Mouse (Mus musculus): ENCODE data around the gene BC003965. TPM values are rescaled to one million over a fixed set of nuclear protein-coding genes. Genes with fewer than 3 reads are reported as not detected.

Gene BC003965
- total and polyA plus RNA-seq, 2 experiments from 2014 or later, result 24.2 to 32.8 TPM

DNA sequence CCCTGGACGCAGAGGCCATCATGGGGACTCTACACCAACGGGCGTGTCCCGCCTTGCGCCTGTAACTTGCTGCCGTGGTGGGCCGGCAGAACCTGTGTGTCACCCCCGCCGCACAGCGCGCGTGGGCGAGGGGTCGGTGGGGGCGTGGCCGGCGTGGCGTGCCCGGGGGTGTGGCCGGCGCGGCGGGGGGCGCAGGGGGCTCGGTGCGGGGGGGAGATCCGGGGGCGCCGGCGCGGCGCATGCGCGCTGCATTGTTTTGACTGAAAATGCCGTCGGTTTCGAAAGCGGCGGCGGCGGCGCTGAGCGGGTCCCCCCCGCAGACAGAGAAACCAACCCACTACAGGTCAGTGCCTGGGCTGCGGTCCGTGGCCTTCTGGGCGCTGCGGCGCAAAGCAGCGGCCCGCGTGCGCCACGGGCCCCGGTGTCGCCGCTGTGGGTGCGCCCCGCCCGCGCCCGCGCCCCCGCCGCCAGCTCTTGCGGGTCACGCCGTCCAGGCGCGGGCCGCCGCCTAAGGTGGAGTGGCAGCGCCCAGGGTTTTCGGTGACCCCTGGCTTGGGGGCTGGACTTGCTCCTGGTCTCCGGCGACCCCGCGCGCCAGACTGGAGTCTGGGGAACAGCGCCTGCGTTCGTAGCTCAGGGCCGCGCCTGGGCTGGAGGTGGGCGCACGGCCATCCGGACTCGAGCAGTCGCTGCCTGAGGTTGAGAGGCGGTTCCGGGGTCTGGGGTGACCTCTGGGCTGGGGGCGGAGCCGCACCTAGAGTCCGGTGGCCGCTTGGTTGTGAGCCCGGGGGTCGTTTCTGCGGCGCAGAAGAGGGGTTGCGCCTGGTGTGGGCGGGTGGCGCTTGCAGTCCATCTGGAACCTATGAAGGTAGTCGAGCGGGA is 4.0 kb downstream of the BC003965 start, which contains the start of gene Unkl:
Gene Unkl, plus strand, starts transcription at position 248 of the 882 bp plus-strand sequence.
- Histone ChIP-seq H3K9ac (peak within 1 kb of the TSS; percentile 84), H3K4me1 (ENCODE audit: insufficient read depth) (peaks cover 8% of the 10 kb centered on the region), H3K27me3 (ENCODE audit: insufficient read depth, low read length) (no peaks in the 10 kb centered on the region), H3K36me3 (ENCODE audit: insufficient read depth) (peaks cover 15% of the 10 kb centered on the region; the same call in 1 of the 2 replicates), H3K9me3 (ENCODE audit: low read length) (no peaks in the 10 kb centered on the region), H3K4me3 (ENCODE audit: low read depth, low read length) (peak within 1 kb of the TSS; percentile 96), H3K27ac (ENCODE audit: low read depth, low read length) (peak within 1 kb of the TSS; percentile 70), H3K4me2 (ENCODE audit: low read depth) (peak within 1 kb of the TSS; percentile 91)
- TF ChIP-seq CTCF (IDR thresholded peaks at IDR 0.05; ENCODE audit: low read depth), result no peak
- peak; percentile 81 for DNase-seq
- WGBS, result under 1% methylated on average over 76 of the region's 104 CpGs
- peak; percentile 10; the same call in 1 of the 2 replicates for ATAC-seq

DNA sequence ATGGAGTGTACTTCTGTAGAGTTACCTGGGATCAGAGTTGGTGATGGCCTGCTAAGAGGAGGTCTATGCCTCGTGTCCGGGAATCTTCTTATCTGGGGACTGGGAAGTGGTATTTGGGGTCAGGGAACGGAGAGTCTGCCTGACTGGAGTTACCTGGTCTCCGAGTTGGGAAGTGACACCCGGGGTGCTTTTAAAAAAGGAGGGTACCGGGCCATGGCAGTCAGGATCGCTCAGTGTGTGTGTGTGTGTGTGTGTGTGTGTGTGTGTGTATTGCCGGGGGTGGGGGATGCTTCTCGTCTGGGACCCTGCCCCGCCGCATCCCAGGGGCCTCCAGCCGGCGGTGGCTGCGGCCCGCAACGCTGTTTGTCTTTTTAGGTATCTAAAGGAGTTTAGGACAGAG is 4.7 kb downstream of the BC003965 start:
- peak overlapping the region; percentile 84 for H3K9ac ChIP-seq
- H3K4me3 ChIP-seq (ENCODE audit: low read depth, low read length), result peak overlapping the region; percentile 96
- H3K4me1 ChIP-seq (ENCODE audit: insufficient read depth), result peaks cover 7% of the 10 kb centered on the region
- peak overlapping the region; percentile 70; the same call in 1 of the 2 replicates for H3K27ac ChIP-seq (ENCODE audit: low read depth, low read length)
- DNase-seq (no peak), ATAC-seq (no peak)
- peak overlapping the region; percentile 91 for H3K4me2 ChIP-seq (ENCODE audit: low read depth)
- H3K36me3 ChIP-seq (ENCODE audit: insufficient read depth), result peaks cover 22% of the 10 kb centered on the region
- H3K9me3 ChIP-seq (ENCODE audit: low read length), result no peaks in the 10 kb centered on the region
- no peak for TF ChIP-seq CTCF (IDR thresholded peaks at IDR 0.05; ENCODE audit: low read depth)
- 2% methylated on average over 16 of the region's 16 CpGs for WGBS
- no peaks in the 10 kb centered on the region for H3K27me3 ChIP-seq (ENCODE audit: insufficient read depth, low read length)

DNA sequence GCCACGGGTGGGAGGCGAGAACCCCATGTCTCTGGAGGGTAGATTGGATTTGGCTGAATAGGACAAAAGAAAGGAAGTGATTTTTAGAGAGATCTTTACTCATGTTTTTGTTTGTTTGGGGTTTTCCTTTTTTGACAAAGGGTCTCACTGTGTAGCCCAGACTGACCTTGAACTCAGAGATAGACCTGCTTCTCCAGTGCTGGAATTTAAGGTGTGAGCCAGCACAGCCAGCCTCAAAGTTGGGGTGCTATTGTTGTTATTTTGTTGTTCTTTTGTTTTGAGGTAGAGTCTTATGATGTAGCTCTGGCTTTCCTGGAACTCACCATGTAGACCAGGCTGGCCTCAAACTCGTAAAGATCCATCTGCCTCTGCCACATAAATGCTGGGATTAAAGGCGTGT is 18.0 kb downstream of the BC003965 start:
- Histone ChIP-seq H3K36me3 (ENCODE audit: insufficient read depth) (peaks cover 61% of the 10 kb centered on the region), H3K9me3 (ENCODE audit: low read length) (no peaks in the 10 kb centered on the region), H3K9ac (no peak overlapping the region), H3K27me3 (ENCODE audit: insufficient read depth, low read length) (no peaks in the 10 kb centered on the region), H3K4me1 (ENCODE audit: insufficient read depth) (no peaks in the 10 kb centered on the region), H3K4me3 (ENCODE audit: low read depth, low read length) (no peak overlapping the region), H3K4me2 (ENCODE audit: low read depth) (no peak overlapping the region), H3K27ac (ENCODE audit: low read depth, low read length) (no peak overlapping the region)
- TF ChIP-seq CTCF (IDR thresholded peaks at IDR 0.05; ENCODE audit: low read depth), result no peak
- ATAC-seq, result no peak
- DNase-seq, result no peak
- WGBS, result 93% methylated on average over 4 of the region's 4 CpGs

DNA sequence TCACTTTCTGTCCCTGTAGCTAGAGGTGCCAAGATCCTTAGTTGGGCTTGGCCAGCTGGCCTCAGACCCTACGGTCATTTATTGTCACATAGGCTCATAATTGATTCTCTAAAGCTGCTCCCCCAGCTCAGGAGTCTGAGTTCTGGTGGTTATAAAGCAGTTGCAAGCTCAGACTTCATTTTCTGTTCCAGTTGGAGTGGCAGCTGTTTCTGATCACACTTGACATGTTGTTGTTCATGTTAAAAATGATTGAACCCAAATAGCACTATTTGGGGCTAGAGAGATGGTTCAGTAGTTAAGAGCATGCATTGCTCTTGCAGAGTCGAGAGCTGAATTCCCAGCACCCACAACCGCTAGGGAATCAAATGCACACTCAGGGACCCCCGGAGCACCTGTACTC is 25.7 kb downstream of the BC003965 start:
- H3K9me3 ChIP-seq (ENCODE audit: low read length), result no peaks in the 10 kb centered on the region
- peaks cover 87% of the 10 kb centered on the region for H3K36me3 ChIP-seq (ENCODE audit: insufficient read depth)
- ATAC-seq (no peak), DNase-seq (no peak)
- no peak overlapping the region for H3K27ac ChIP-seq (ENCODE audit: low read depth, low read length)
- 92% methylated on average over 4 of the region's 4 CpGs for WGBS
- no peaks in the 10 kb centered on the region for H3K27me3 ChIP-seq (ENCODE audit: insufficient read depth, low read length)
- H3K4me1 ChIP-seq (ENCODE audit: insufficient read depth), result no peaks in the 10 kb centered on the region
- H3K4me3 ChIP-seq (ENCODE audit: low read depth, low read length), result no peak overlapping the region
- no peak for TF ChIP-seq CTCF (IDR thresholded peaks at IDR 0.05; ENCODE audit: low read depth)
- no peak overlapping the region for H3K4me2 ChIP-seq (ENCODE audit: low read depth)
- H3K9ac ChIP-seq, result no peak overlapping the region

DNA sequence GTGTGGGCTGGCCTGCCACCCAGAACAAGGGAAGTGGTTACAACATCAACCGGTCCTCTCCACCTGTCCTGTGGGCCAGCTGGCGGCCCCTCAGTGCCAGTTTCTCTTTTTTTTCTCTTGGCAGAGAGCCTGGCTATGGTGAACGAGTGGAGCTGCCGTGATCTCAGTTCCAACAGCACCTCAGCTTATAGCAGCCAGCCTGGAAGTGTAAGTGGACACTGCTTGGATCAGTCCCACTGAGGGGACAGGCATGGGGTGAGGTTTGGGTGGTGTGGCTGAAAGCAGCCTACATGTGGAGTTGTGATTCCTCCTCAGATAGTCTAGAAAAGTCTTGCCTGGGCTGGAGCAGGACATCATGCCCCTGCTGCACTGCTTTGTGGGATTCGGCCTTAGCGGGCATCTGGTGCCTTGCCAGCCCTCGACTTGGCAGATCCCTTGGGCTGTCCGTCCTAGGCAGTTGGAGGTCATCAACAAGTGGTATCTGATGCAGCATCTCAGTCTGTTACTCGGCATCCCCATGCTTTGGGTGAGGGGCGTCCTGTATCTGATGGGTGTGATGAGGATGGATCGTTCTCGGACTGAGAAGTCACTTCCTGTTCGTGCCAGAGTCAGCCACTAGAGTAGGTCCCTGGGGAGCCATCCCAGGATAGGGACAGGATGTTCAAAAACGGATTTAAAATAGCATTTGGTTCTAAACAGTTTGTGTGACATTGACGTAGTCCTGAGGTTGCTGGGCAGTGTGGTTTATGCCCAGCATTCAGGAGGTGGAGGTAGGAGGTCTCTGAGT is 26.5 kb downstream of the BC003965 start:
- Histone ChIP-seq H3K4me3 (ENCODE audit: low read depth, low read length) (no peak overlapping the region), H3K36me3 (ENCODE audit: insufficient read depth) (peaks cover 86% of the 10 kb centered on the region), H3K27ac (ENCODE audit: low read depth, low read length) (no peak overlapping the region), H3K4me1 (ENCODE audit: insufficient read depth) (no peaks in the 10 kb centered on the region), H3K27me3 (ENCODE audit: insufficient read depth, low read length) (no peaks in the 10 kb centered on the region), H3K9me3 (ENCODE audit: low read length) (no peaks in the 10 kb centered on the region), H3K4me2 (ENCODE audit: low read depth) (no peak overlapping the region), H3K9ac (no peak overlapping the region)
- WGBS, result 75% methylated on average over 15 of the region's 15 CpGs
- ATAC-seq (no peak), DNase-seq (no peak)
- no peak for TF ChIP-seq CTCF (IDR thresholded peaks at IDR 0.05; ENCODE audit: low read depth)

DNA sequence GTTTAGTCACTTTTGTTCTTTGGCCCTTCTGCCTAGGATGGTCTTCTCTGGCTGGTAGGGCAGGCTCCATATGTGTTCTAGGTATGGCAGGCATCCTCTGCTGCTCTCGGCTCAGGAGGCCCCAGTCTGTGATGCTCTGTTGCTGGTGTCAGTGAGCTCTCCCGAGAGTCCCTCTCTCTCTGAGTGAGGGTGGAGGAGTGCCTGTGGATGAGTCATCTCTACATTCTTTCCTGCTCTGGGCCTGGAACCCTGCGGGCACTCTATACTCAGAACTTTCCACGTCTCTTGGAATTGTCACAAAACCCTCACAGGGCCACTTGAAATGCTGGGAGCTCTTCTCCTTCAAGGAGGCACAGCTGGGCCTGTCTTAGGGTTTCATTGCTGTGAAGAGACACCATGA is 27.4 kb downstream of the BC003965 start:
- no peaks in the 10 kb centered on the region for H3K9me3 ChIP-seq (ENCODE audit: low read length)
- no peak for DNase-seq
- H3K36me3 ChIP-seq (ENCODE audit: insufficient read depth), result peaks cover 86% of the 10 kb centered on the region
- no peaks in the 10 kb centered on the region for H3K27me3 ChIP-seq (ENCODE audit: insufficient read depth, low read length)
- H3K4me3 ChIP-seq (ENCODE audit: low read depth, low read length), result no peak overlapping the region
- H3K4me1 ChIP-seq (ENCODE audit: insufficient read depth), result no peaks in the 10 kb centered on the region
- no peak overlapping the region for H3K27ac ChIP-seq (ENCODE audit: low read depth, low read length)
- WGBS, result 88% methylated on average over 4 of the region's 4 CpGs
- no peak overlapping the region for H3K4me2 ChIP-seq (ENCODE audit: low read depth)
- no peak for ATAC-seq
- TF ChIP-seq CTCF (IDR thresholded peaks at IDR 0.05; ENCODE audit: low read depth), result no peak
- no peak overlapping the region for H3K9ac ChIP-seq

DNA sequence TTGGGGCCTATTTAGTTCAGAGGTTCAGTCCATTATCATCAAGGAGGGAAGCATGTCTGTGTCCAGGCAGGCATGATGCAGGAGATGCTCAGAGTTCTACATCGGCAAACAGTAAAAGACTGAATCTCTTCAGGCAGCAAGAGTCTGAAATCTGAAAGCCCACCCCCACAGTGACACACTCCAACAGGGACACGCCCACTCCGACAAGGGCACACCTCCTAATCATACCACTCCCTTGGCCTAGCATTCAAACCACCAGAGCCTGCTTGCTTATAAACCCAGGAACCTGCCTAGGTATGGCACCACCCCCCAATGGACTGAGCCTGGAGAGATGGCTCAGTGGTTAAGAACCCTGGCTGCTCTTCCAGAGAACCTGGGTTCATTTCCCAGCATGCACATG is 31.1 kb downstream of the BC003965 start:
- no peak overlapping the region for H3K4me2 ChIP-seq (ENCODE audit: low read depth)
- no peaks in the 10 kb centered on the region for H3K4me1 ChIP-seq (ENCODE audit: insufficient read depth)
- no peak for DNase-seq
- H3K36me3 ChIP-seq (ENCODE audit: insufficient read depth), result peaks cover 71% of the 10 kb centered on the region
- H3K9ac ChIP-seq, result no peak overlapping the region
- no peak for ATAC-seq
- H3K4me3 ChIP-seq (ENCODE audit: low read depth, low read length), result no peak overlapping the region
- H3K9me3 ChIP-seq (ENCODE audit: low read length), result no peaks in the 10 kb centered on the region
- no peak overlapping the region for H3K27ac ChIP-seq (ENCODE audit: low read depth, low read length)
- TF ChIP-seq CTCF (IDR thresholded peaks at IDR 0.05; ENCODE audit: low read depth), result no peak
- H3K27me3 ChIP-seq (ENCODE audit: insufficient read depth, low read length), result no peaks in the 10 kb centered on the region
- 88% methylated on average over 3 of the region's 3 CpGs for WGBS

Measured in forebrain, postnatal 0 days (tissue).